Mouse (Mus musculus) midbrain, postnatal 0 days (tissue): ENCODE measurements around the gene Pofut2. TPM values are rescaled to one million over a fixed set of nuclear protein-coding genes. Genes with fewer than 3 reads are reported as not detected.
A peak's percentile ranks its signal among the peaks of the same experiment; 100 is the strongest.

ENCODE experiments used
- ATAC-seq: fragments of 200-750 bp; cut with Nextera tagmentation; 2 replicates; pipeline ENCODE4 v1.8.0; 2017; ENCODE audit warnings: moderate number of reproducible peaks, mild to moderate bottlenecking, moderate TSS enrichment, moderate library complexity; ENCODE audit not compliant: low FRiP score
- DNase-seq: peaks from one replicate; pipeline ENCODE4 v3.0.0-alpha.2; 2015; ENCODE audit warnings: low spot score
- H3K27ac ChIP-seq: fragments of 300-500 bp; sonication (generic); 2 replicates; pipeline ENCODE4 v1.5.1; 2014; ENCODE audit warnings: low read depth, mild to moderate bottlenecking, low read length, mixed read lengths
- H3K27me3 ChIP-seq: fragments of 300-500 bp; sonication (generic); 2 replicates; pipeline ENCODE4 v1.6.1; 2014; ENCODE audit warnings: low read length, control low read depth, mixed read lengths; ENCODE audit not compliant: insufficient read depth
- H3K36me3 ChIP-seq: fragments of 300-500 bp; sonication (generic); 2 replicates; pipeline ENCODE4 v1.6.1; 2014; ENCODE audit warnings: low read length, control low read depth, mixed read lengths; ENCODE audit not compliant: insufficient read depth
- H3K4me1 ChIP-seq: fragments of 300-500 bp; sonication (generic); 2 replicates; pipeline ENCODE4 v1.6.1; 2014; ENCODE audit warnings: mild to moderate bottlenecking, control low read depth, antibody characterized with exemption, low read length, mixed read lengths; ENCODE audit not compliant: insufficient read depth
- H3K4me2 ChIP-seq: fragments of 300-500 bp; sonication (generic); 2 replicates; pipeline ENCODE4 v1.6.1; 2014; ENCODE audit warnings: low read depth, mild to moderate bottlenecking, low read length, mixed read lengths; ENCODE audit not compliant: poor library complexity, severe bottlenecking
- H3K4me3 ChIP-seq: fragments of 300-500 bp; sonication (generic); 2 replicates; pipeline ENCODE4 v1.5.1; 2014; ENCODE audit warnings: low read depth, mild to moderate bottlenecking, low read length, moderate library complexity
- H3K9ac ChIP-seq: fragments of 300-500 bp; sonication (generic); replicated peaks from 2 replicates; pipeline ENCODE4 v1.6.1; 2014; ENCODE audit warnings: mild to moderate bottlenecking, low read length, moderate library complexity, mixed read lengths; ENCODE audit not compliant: poor library complexity, severe bottlenecking
- H3K9me3 ChIP-seq: fragments of 300-500 bp; sonication (generic); 2 replicates; pipeline ENCODE4 v1.6.1; 2016; ENCODE audit warnings: low read length, control low read depth
- CTCF ChIP-seq: IDR thresholded peaks from 2 replicates; pipeline ENCODE4 v1.5.1; 2016; ENCODE audit warnings: antibody characterized with exemption, mild to moderate bottlenecking
- WGBS: fragments of 180-500 bp; shearing (Covaris S2); extraction: QIAGEN DNeasy Blood & Tissue Kit; methylation state at CpG from one replicate; pipeline ENCODE4 v1.1.7; 2014; 5-methylcytosine and 5-hydroxymethylcytosine counted together
- polyA plus RNA-seq: library from polyadenylated mRNA; unstranded; fragments of >200 nt; fragmentation: Nextera tagmentation; extraction: Ambion mirVana; gene quantifications from 2 replicates; pipeline ENCODE4 v1.2.1, GENCODE M21; 2015
- total RNA-seq: library from RNA; depleted of rRNA; stranded (reverse); fragments of >200 nt; gene quantifications from 2 replicates; pipeline ENCODE4 v1.2.3, GENCODE M21; 2014

The Pofut2 gene
- total and polyA plus RNA-seq, 2 experiments from 2014 or later: 43.2 to 49.9 TPM

- Histone ChIP-seq H3K36me3 (no peaks in the 10 kb centered on the region), H3K9ac (no peak overlapping the region), H3K27ac (no peak overlapping the region), H3K4me3 (no peak overlapping the region), H3K9me3 (no peaks in the 10 kb centered on the region), H3K27me3 (no peaks in the 10 kb centered on the region), H3K4me1 (no peaks in the 10 kb centered on the region), H3K4me2 (no peak overlapping the region)
- 85% methylated on average over 11 of the region's 12 CpGs for WGBS
- no peak for TF ChIP-seq CTCF
- DNase-seq (no peak), ATAC-seq (no peak)
These were observed 23.9 kb upstream of the Pofut2 start for GRCm38 (mm10) chr10:77234991-77235616.

- WGBS: 77% methylated on average over 16 of the region's 16 CpGs
- Histone ChIP-seq H3K9ac (no peak overlapping the region), H3K27ac (no peak overlapping the region), H3K9me3 (no peaks in the 10 kb centered on the region), H3K4me2 (no peak overlapping the region), H3K4me3 (no peak overlapping the region), H3K27me3 (no peaks in the 10 kb centered on the region), H3K36me3 (no peaks in the 10 kb centered on the region), H3K4me1 (no peaks in the 10 kb centered on the region)
- DNase-seq (no peak), ATAC-seq (no peak)
- no peak for TF ChIP-seq CTCF
These were observed 21.0 kb upstream of the Pofut2 start for GRCm38 (mm10) chr10:77237795-77238580.

- no peak for DNase-seq
- 86% methylated on average over 8 of the region's 8 CpGs for WGBS
- no peaks in the 10 kb centered on the region for H3K27me3 ChIP-seq
- H3K9me3 ChIP-seq: no peaks in the 10 kb centered on the region
- no peaks in the 10 kb centered on the region for H3K36me3 ChIP-seq
- ATAC-seq: no peak
- no peak overlapping the region for H3K4me3 ChIP-seq
- no peak overlapping the region for H3K4me2 ChIP-seq
- no peaks in the 10 kb centered on the region for H3K4me1 ChIP-seq
- no peak overlapping the region for H3K9ac ChIP-seq
- no peak overlapping the region for H3K27ac ChIP-seq
- no peak for TF ChIP-seq CTCF
These were observed 18.3 kb upstream of the Pofut2 start for GRCm38 (mm10) chr10:77240764-77241163.

- no peak for ATAC-seq
- no peak for DNase-seq
- no peak for TF ChIP-seq CTCF
- no peaks in the 10 kb centered on the region for H3K9me3 ChIP-seq
- 91% methylated on average over 3 of the region's 3 CpGs for WGBS
- H3K4me3 ChIP-seq: no peak overlapping the region
- H3K27ac ChIP-seq: no peak overlapping the region
- H3K36me3 ChIP-seq: no peaks in the 10 kb centered on the region
- H3K27me3 ChIP-seq: no peaks in the 10 kb centered on the region
- H3K9ac ChIP-seq: no peak overlapping the region
- no peak overlapping the region for H3K4me2 ChIP-seq
- no peaks in the 10 kb centered on the region for H3K4me1 ChIP-seq
These were observed 16.6 kb upstream of the Pofut2 start for GRCm38 (mm10) chr10:77242396-77242795.

GRCm38 (mm10) chr10:77242871-77243270 is 16.1 kb upstream of the Pofut2 start:
- Histone ChIP-seq H3K36me3 (no peaks in the 10 kb centered on the region), H3K4me3 (no peak overlapping the region), H3K27me3 (no peaks in the 10 kb centered on the region), H3K27ac (no peak overlapping the region; the same call in 1 of the 2 replicates), H3K4me2 (no peak overlapping the region), H3K9ac (no peak overlapping the region), H3K4me1 (no peaks in the 10 kb centered on the region), H3K9me3 (no peaks in the 10 kb centered on the region)
- TF ChIP-seq CTCF: no peak
- DNase-seq (no peak), ATAC-seq (no peak)
- WGBS: 87% methylated on average over 14 of the region's 14 CpGs

- Histone ChIP-seq H3K4me1 (no peaks in the 10 kb centered on the region), H3K9me3 (no peaks in the 10 kb centered on the region), H3K9ac (no peak overlapping the region), H3K27ac (no peak overlapping the region), H3K36me3 (no peaks in the 10 kb centered on the region), H3K4me3 (no peak overlapping the region), H3K4me2 (no peak overlapping the region), H3K27me3 (no peaks in the 10 kb centered on the region)
- DNase-seq: peak; percentile 56
- 69% methylated on average over 11 of the region's 11 CpGs for WGBS
- ATAC-seq: peak; percentile 75; the same call in 1 of the 2 replicates
- no peak for TF ChIP-seq CTCF
These were observed 15.4 kb upstream of the Pofut2 start for GRCm38 (mm10) chr10:77243572-77244161.
